Mouse (Mus musculus) small intestine, adult 2 months (tissue): ENCODE measurements around the gene Cd63.

ENCODE experiments used
- CTCF ChIP-seq: fragments of 200-500 bp; IDR thresholded peaks from 2 replicates; pipeline ENCODE4 v1.5.1; 2012; ENCODE audit warnings: low read depth, mild to moderate bottlenecking, control low read depth, inconsistent platforms, low read length, moderate library complexity, mixed read lengths; ENCODE audit not compliant: insufficient replicate concordance, insufficient read length; ENCODE audit errors: extremely low read depth
- POLR2A ChIP-seq: fragments of 200-500 bp; IDR thresholded peaks from 2 replicates; pipeline ENCODE4 v1.6.1; 2012; ENCODE audit warnings: low read depth, mild to moderate bottlenecking, control low read depth, inconsistent platforms, low read length, moderate library complexity

DNA sequence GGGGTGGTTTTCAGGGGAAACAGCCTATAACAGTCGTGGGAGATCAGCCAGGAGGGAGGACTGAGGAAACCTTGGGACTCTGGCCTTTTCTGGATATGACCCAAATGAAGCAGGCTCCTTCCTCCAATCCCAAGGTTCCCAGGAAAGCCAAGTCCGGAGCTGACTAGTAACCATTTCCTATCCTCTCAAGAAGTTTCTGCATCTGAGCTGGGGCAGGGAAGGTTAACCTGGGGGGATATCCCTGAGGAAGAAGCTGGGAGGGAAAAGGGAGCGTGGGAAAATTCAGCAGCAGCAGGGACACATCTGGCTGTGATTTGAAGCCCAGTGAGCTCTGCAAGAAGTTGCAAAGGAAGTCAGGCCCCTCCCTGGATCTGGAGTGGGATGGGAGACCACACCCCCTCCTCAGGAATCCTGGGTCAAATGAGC, 20.0 kb downstream of the Cd63 start:
- TF ChIP-seq POLR2A (no peak), CTCF (no peak)
